Mouse (Mus musculus): ENCODE measurements around the gene Sqstm1. TPM values are rescaled to one million over a fixed set of nuclear protein-coding genes. Genes with fewer than 3 reads are reported as not detected.

Sqstm1 gene
- polyA plus RNA-seq, 1 experiment from 2014 or later = 210 TPM

GRCm38 (mm10) chr11:50238324-50238723 lies 27.7 kb upstream of the Sqstm1 start, which contains the start of gene Ltc4s:
TSS of gene Ltc4s (minus strand) at chr11:50238616.
- Histone ChIP-seq H3K9me3 (no peaks in the 10 kb centered on the region), H3K27me3 (ENCODE audit: insufficient read depth, poor library complexity, severe bottlenecking) (peaks cover 51% of the 10 kb centered on the region), H3K36me3 (peaks cover 19% of the 10 kb centered on the region), H3K4me3 (peak within 1 kb of the TSS; percentile 76), H3K4me1 (replicated peaks) (peaks cover 22% of the 10 kb centered on the region), H3K27ac (no peak within 1 kb of the TSS)
- 46% methylated on average over 10 of the region's 10 CpGs for whole genome bisulfite sequencing
- no peak for DNase-seq (ENCODE audit: low spot score)

- Histone ChIP-seq H3K4me1 (replicated peaks) (peaks cover 22% of the 10 kb centered on the region), H3K27ac (peak overlapping the region; percentile 77), H3K36me3 (peaks cover 30% of the 10 kb centered on the region), H3K27me3 (ENCODE audit: insufficient read depth, poor library complexity, severe bottlenecking) (peaks cover 56% of the 10 kb centered on the region), H3K9me3 (no peaks in the 10 kb centered on the region), H3K4me3 (peak overlapping the region; percentile 76)
- no peak for DNase-seq (ENCODE audit: low spot score)
- WGBS = 1% methylated on average over 66 of the region's 66 CpGs
Measured at GRCm38 (mm10) chr11:50236937-50237835, 26.6 kb upstream of the Sqstm1 start.

GRCm38 (mm10) chr11:50236540-50236936 lies 25.9 kb upstream of the Sqstm1 start:
- Histone ChIP-seq H3K27ac (peak overlapping the region; percentile 77), H3K9me3 (no peaks in the 10 kb centered on the region), H3K27me3 (ENCODE audit: insufficient read depth, poor library complexity, severe bottlenecking) (peaks cover 58% of the 10 kb centered on the region), H3K36me3 (peaks cover 36% of the 10 kb centered on the region), H3K4me3 (peak overlapping the region; percentile 76), H3K4me1 (replicated peaks) (peaks cover 26% of the 10 kb centered on the region)
- WGBS = under 1% methylated on average over 27 of the region's 27 CpGs
- DNase-seq (ENCODE audit: low spot score) = peak; percentile 88

GRCm38 (mm10) chr11:50234606-50235005 lies 24.0 kb upstream of the Sqstm1 start:
- peaks cover 71% of the 10 kb centered on the region for H3K27me3 ChIP-seq (ENCODE audit: insufficient read depth, poor library complexity, severe bottlenecking)
- H3K4me3 ChIP-seq = no peak overlapping the region
- no peaks in the 10 kb centered on the region for H3K9me3 ChIP-seq
- WGBS = 93% methylated on average over 25 of the region's 25 CpGs
- no peak overlapping the region for H3K27ac ChIP-seq
- DNase-seq (ENCODE audit: low spot score) = no peak
- peaks cover 41% of the 10 kb centered on the region for H3K4me1 ChIP-seq (replicated peaks)
- peaks cover 41% of the 10 kb centered on the region for H3K36me3 ChIP-seq

- 86% methylated on average over 11 of the region's 11 CpGs for WGBS
- Histone ChIP-seq H3K27ac (no peak overlapping the region), H3K4me1 (replicated peaks) (peaks cover 47% of the 10 kb centered on the region), H3K36me3 (peaks cover 41% of the 10 kb centered on the region), H3K4me3 (no peak overlapping the region), H3K27me3 (ENCODE audit: insufficient read depth, poor library complexity, severe bottlenecking) (peaks cover 70% of the 10 kb centered on the region), H3K9me3 (no peaks in the 10 kb centered on the region)
- DNase-seq (ENCODE audit: low spot score) = no peak
Measured at GRCm38 (mm10) chr11:50233993-50234392, 23.4 kb upstream of the Sqstm1 start.

GRCm38 (mm10) chr11:50233022-50233421 lies 22.4 kb upstream of the Sqstm1 start:
- peaks cover 57% of the 10 kb centered on the region for H3K4me1 ChIP-seq (replicated peaks)
- H3K9me3 ChIP-seq = no peaks in the 10 kb centered on the region
- peaks cover 60% of the 10 kb centered on the region for H3K27me3 ChIP-seq (ENCODE audit: insufficient read depth, poor library complexity, severe bottlenecking)
- DNase-seq (ENCODE audit: low spot score) = no peak
- peaks cover 41% of the 10 kb centered on the region for H3K36me3 ChIP-seq
- no peak overlapping the region for H3K4me3 ChIP-seq
- no peak overlapping the region for H3K27ac ChIP-seq
- WGBS = 97% methylated on average over 13 of the region's 13 CpGs

GRCm38 (mm10) chr11:50231411-50231810 lies 20.8 kb upstream of the Sqstm1 start:
- DNase-seq (ENCODE audit: low spot score) = peak; percentile 51
- Histone ChIP-seq H3K9me3 (no peaks in the 10 kb centered on the region), H3K27ac (no peak overlapping the region), H3K27me3 (ENCODE audit: insufficient read depth, poor library complexity, severe bottlenecking) (peaks cover 51% of the 10 kb centered on the region), H3K4me1 (replicated peaks) (peaks cover 60% of the 10 kb centered on the region), H3K36me3 (peaks cover 41% of the 10 kb centered on the region), H3K4me3 (peak overlapping the region; percentile 47)
- 21% methylated on average over 8 of the region's 8 CpGs for WGBS

GRCm38 (mm10) chr11:50230481-50231304 lies 20.1 kb upstream of the Sqstm1 start:
- Histone ChIP-seq H3K9me3 (no peaks in the 10 kb centered on the region), H3K36me3 (peaks cover 41% of the 10 kb centered on the region), H3K4me1 (replicated peaks) (peaks cover 60% of the 10 kb centered on the region), H3K27me3 (ENCODE audit: insufficient read depth, poor library complexity, severe bottlenecking) (peaks cover 50% of the 10 kb centered on the region), H3K4me3 (peak overlapping the region; percentile 47), H3K27ac (peak overlapping the region; percentile 45; the same call in 1 of the 2 replicates)
- 19% methylated on average over 45 of the region's 45 CpGs for WGBS
- DNase-seq (ENCODE audit: low spot score) = no peak

GRCm38 (mm10) chr11:50229252-50229910 lies 18.8 kb upstream of the Sqstm1 start:
- H3K9me3 ChIP-seq = no peaks in the 10 kb centered on the region
- H3K36me3 ChIP-seq = peaks cover 33% of the 10 kb centered on the region
- H3K4me1 ChIP-seq (replicated peaks) = peaks cover 70% of the 10 kb centered on the region
- H3K27ac ChIP-seq = peak overlapping the region; percentile 56; the same call in 1 of the 2 replicates
- H3K27me3 ChIP-seq (ENCODE audit: insufficient read depth, poor library complexity, severe bottlenecking) = peaks cover 39% of the 10 kb centered on the region
- DNase-seq (ENCODE audit: low spot score) = no peak
- WGBS = 45% methylated on average over 7 of the region's 7 CpGs
- no peak overlapping the region for H3K4me3 ChIP-seq

- peak; percentile 34 for DNase-seq (ENCODE audit: low spot score)
- 21% methylated on average over 3 of the region's 3 CpGs for WGBS
- H3K27ac ChIP-seq = peak overlapping the region; percentile 56
- peak overlapping the region; percentile 23 for H3K4me3 ChIP-seq
- peaks cover 42% of the 10 kb centered on the region for H3K27me3 ChIP-seq (ENCODE audit: insufficient read depth, poor library complexity, severe bottlenecking)
- peaks cover 27% of the 10 kb centered on the region for H3K36me3 ChIP-seq
- H3K4me1 ChIP-seq (replicated peaks) = peaks cover 77% of the 10 kb centered on the region
- no peaks in the 10 kb centered on the region for H3K9me3 ChIP-seq
Measured at GRCm38 (mm10) chr11:50228772-50229171, 18.1 kb upstream of the Sqstm1 start.

GRCm38 (mm10) chr11:50227736-50228135 lies 17.1 kb upstream of the Sqstm1 start:
- Histone ChIP-seq H3K4me3 (no peak overlapping the region), H3K27ac (no peak overlapping the region), H3K9me3 (no peaks in the 10 kb centered on the region), H3K36me3 (peaks cover 16% of the 10 kb centered on the region), H3K27me3 (ENCODE audit: insufficient read depth, poor library complexity, severe bottlenecking) (peaks cover 52% of the 10 kb centered on the region), H3K4me1 (replicated peaks) (peaks cover 81% of the 10 kb centered on the region)
- WGBS = 89% methylated on average over 4 of the region's 4 CpGs
- DNase-seq (ENCODE audit: low spot score) = no peak

- H3K4me1 ChIP-seq (replicated peaks) = peaks cover 82% of the 10 kb centered on the region
- DNase-seq (ENCODE audit: low spot score) = no peak
- peak overlapping the region; percentile 91; the same call in 1 of the 2 replicates for H3K4me3 ChIP-seq
- 72% methylated on average over 3 of the region's 3 CpGs for WGBS
- no peaks in the 10 kb centered on the region for H3K9me3 ChIP-seq
- peaks cover 52% of the 10 kb centered on the region for H3K27me3 ChIP-seq (ENCODE audit: insufficient read depth, poor library complexity, severe bottlenecking)
- H3K27ac ChIP-seq = no peak overlapping the region
- H3K36me3 ChIP-seq = peaks cover 11% of the 10 kb centered on the region
Measured at GRCm38 (mm10) chr11:50227226-50227625, 16.6 kb upstream of the Sqstm1 start.

All from hindbrain, embryonic 10.5 days (tissue).